Mouse (Mus musculus) heart, postnatal 0 days (tissue): ENCODE measurements around the gene Gse1. TPM values are rescaled to one million over a fixed set of nuclear protein-coding genes. Genes with fewer than 3 reads are reported as not detected.

Source experiments
- ATAC-seq: fragments of 200-750 bp; cut with Nextera tagmentation; 2 replicates; pipeline ENCODE4 v1.8.0; 2017; ENCODE audit warnings: low read depth, moderate number of reproducible peaks, moderate library complexity; ENCODE audit not compliant: insufficient read depth
- DNase-seq: peaks from one replicate; pipeline ENCODE4 v3.0.0-alpha.2; 2016; ENCODE audit warnings: low spot score
- H3K27ac ChIP-seq: fragments of 300-500 bp; sonication (generic); 2 replicates; pipeline ENCODE4 v1.5.1; 2014; ENCODE audit warnings: low read depth, mild to moderate bottlenecking
- H3K27me3 ChIP-seq: fragments of 300-500 bp; sonication (generic); 2 replicates; pipeline ENCODE4 v1.6.1; 2014; ENCODE audit warnings: low read length, mixed read lengths; ENCODE audit not compliant: control insufficient read depth, insufficient read depth
- H3K36me3 ChIP-seq: fragments of 300-500 bp; sonication (generic); replicated peaks from 2 replicates; pipeline ENCODE4 v1.6.1; 2014; ENCODE audit warnings: low read length, mixed read lengths; ENCODE audit not compliant: control insufficient read depth, insufficient read depth
- H3K4me1 ChIP-seq: fragments of 300-500 bp; sonication (generic); 2 replicates; pipeline ENCODE4 v1.6.1; 2014; ENCODE audit warnings: antibody characterized with exemption; ENCODE audit not compliant: control insufficient read depth, insufficient read depth
- H3K4me2 ChIP-seq: fragments of 300-500 bp; sonication (generic); 2 replicates; pipeline ENCODE4 v1.6.1; 2014; ENCODE audit warnings: low read depth, mild to moderate bottlenecking, low read length, moderate library complexity
- H3K4me3 ChIP-seq: fragments of 300-500 bp; sonication (generic); 2 replicates; pipeline ENCODE4 v1.5.1; 2014; ENCODE audit warnings: low read depth, low read length
- H3K9ac ChIP-seq: fragments of 300-500 bp; sonication (generic); replicated peaks from 2 replicates; pipeline ENCODE4 v1.6.1; 2014; ENCODE audit warnings: low read depth, low read length, mixed read lengths
- H3K9me3 ChIP-seq: fragments of 300-500 bp; sonication (generic); replicated peaks from 2 replicates; pipeline ENCODE4 v1.6.1; 2016; ENCODE audit warnings: low read length; ENCODE audit not compliant: control insufficient read depth
- CTCF ChIP-seq: IDR thresholded peaks from 2 replicates; pipeline ENCODE4 v1.5.1; 2016; ENCODE audit warnings: antibody characterized with exemption, control low read depth, low read depth
- EP300 ChIP-seq: IDR thresholded peaks from 2 replicates; pipeline ENCODE4 v1.6.1; 2016; ENCODE audit warnings: antibody characterized with exemption, low read depth
- WGBS: fragments of 180-500 bp; shearing (Covaris S2); extraction: QIAGEN DNeasy Blood & Tissue Kit; methylation state at CpG from one replicate; pipeline ENCODE4 v1.1.7; 2014; 5-methylcytosine and 5-hydroxymethylcytosine counted together
- polyA plus RNA-seq: library from polyadenylated mRNA; unstranded; fragments of >200 nt; fragmentation: Nextera tagmentation; extraction: Ambion mirVana; gene quantifications from 2 replicates; pipeline ENCODE4 v1.2.1, GENCODE M21; 2015
- total RNA-seq: library from RNA; depleted of rRNA; stranded (reverse); fragments of >200 nt; gene quantifications from 2 replicates; pipeline ENCODE4 v1.2.3, GENCODE M21; 2014; ENCODE audit warnings: low replicate concordance

The Gse1 gene
- total and polyA plus RNA-seq, 2 experiments from 2014 or later, result 5.4 to 18.7 TPM

- Histone ChIP-seq H3K4me1 (peaks cover 73% of the 10 kb centered on the region), H3K27ac (no peak overlapping the region), H3K4me2 (no peak overlapping the region), H3K27me3 (no peaks in the 10 kb centered on the region), H3K4me3 (no peak overlapping the region), H3K36me3 (no peaks in the 10 kb centered on the region), H3K9me3 (no peaks in the 10 kb centered on the region), H3K9ac (no peak overlapping the region)
- TF ChIP-seq EP300 (no peak), CTCF (no peak)
- ATAC-seq, result no peak
- no peak for DNase-seq
- 98% methylated on average over 15 of the region's 15 CpGs for WGBS
Observed at GRCm38 (mm10) chr8:120496478-120496877, 268.2 kb downstream of the Gse1 start.

GRCm38 (mm10) chr8:120497503-120497946 lies 269.3 kb downstream of the Gse1 start:
- H3K9ac ChIP-seq, result no peak overlapping the region; the same call in 1 of the 2 replicates
- H3K27ac ChIP-seq, result peak overlapping the region; percentile 77; the same call in 1 of the 2 replicates
- TF ChIP-seq CTCF (no peak), EP300 (no peak)
- no peaks in the 10 kb centered on the region for H3K9me3 ChIP-seq
- peak overlapping the region; percentile 21; the same call in 1 of the 2 replicates for H3K4me2 ChIP-seq
- DNase-seq, result no peak
- ATAC-seq, result no peak
- no peak overlapping the region for H3K4me3 ChIP-seq
- 59% methylated on average over 11 of the region's 11 CpGs for WGBS
- peaks cover 64% of the 10 kb centered on the region for H3K4me1 ChIP-seq
- no peaks in the 10 kb centered on the region for H3K36me3 ChIP-seq
- no peaks in the 10 kb centered on the region for H3K27me3 ChIP-seq

GRCm38 (mm10) chr8:120498349-120498831 lies 270.1 kb downstream of the Gse1 start:
- 18% methylated on average over 2 of the region's 4 CpGs for WGBS
- no peaks in the 10 kb centered on the region for H3K9me3 ChIP-seq
- H3K9ac ChIP-seq, result no peak overlapping the region
- peak overlapping the region; percentile 18 for H3K4me3 ChIP-seq
- peak overlapping the region; percentile 77 for H3K27ac ChIP-seq
- ATAC-seq (peak; percentile 52), DNase-seq (no peak)
- H3K4me1 ChIP-seq, result peaks cover 55% of the 10 kb centered on the region
- peak overlapping the region; percentile 47 for H3K4me2 ChIP-seq
- no peak for TF ChIP-seq CTCF
- TF ChIP-seq EP300, result no peak
- H3K27me3 ChIP-seq, result no peaks in the 10 kb centered on the region
- no peaks in the 10 kb centered on the region for H3K36me3 ChIP-seq

GRCm38 (mm10) chr8:120498926-120499605 lies 270.8 kb downstream of the Gse1 start:
- H3K4me3 ChIP-seq, result peak overlapping the region; percentile 18
- H3K4me2 ChIP-seq, result peak overlapping the region; percentile 47
- WGBS, result 22% methylated on average over 9 of the region's 9 CpGs

GRCm38 (mm10) chr8:120500701-120501261 lies 272.5 kb downstream of the Gse1 start:
- no peaks in the 10 kb centered on the region for H3K27me3 ChIP-seq
- ATAC-seq (no peak), DNase-seq (no peak)
- no peaks in the 10 kb centered on the region for H3K9me3 ChIP-seq
- no peak overlapping the region for H3K4me2 ChIP-seq
- no peaks in the 10 kb centered on the region for H3K36me3 ChIP-seq
- WGBS, result 70% methylated on average over 8 of the region's 8 CpGs
- TF ChIP-seq EP300, result no peak
- no peak for TF ChIP-seq CTCF
- H3K27ac ChIP-seq, result no peak overlapping the region
- no peak overlapping the region for H3K4me3 ChIP-seq
- H3K4me1 ChIP-seq, result peaks cover 58% of the 10 kb centered on the region
- no peak overlapping the region for H3K9ac ChIP-seq

More at GRCm38 (mm10) chr8:120498926-120499605, 270.8 kb downstream of the Gse1 start:
- H3K27me3 ChIP-seq, result no peaks in the 10 kb centered on the region
- peak; percentile 78 for ATAC-seq
- peaks cover 55% of the 10 kb centered on the region for H3K4me1 ChIP-seq
- no peaks in the 10 kb centered on the region for H3K9me3 ChIP-seq
- TF ChIP-seq CTCF, result no peak
- TF ChIP-seq EP300, result no peak
- H3K9ac ChIP-seq, result 0 out of 2 replicates have a peak overlapping the region, but pooled peaks have one; percentile 47
- H3K27ac ChIP-seq, result peak overlapping the region; percentile 77
- peak; percentile 80 for DNase-seq
- H3K36me3 ChIP-seq, result no peaks in the 10 kb centered on the region
